19 mouse cellular contexts compared by ENCODE assay signal in the genomic region with DNA sequence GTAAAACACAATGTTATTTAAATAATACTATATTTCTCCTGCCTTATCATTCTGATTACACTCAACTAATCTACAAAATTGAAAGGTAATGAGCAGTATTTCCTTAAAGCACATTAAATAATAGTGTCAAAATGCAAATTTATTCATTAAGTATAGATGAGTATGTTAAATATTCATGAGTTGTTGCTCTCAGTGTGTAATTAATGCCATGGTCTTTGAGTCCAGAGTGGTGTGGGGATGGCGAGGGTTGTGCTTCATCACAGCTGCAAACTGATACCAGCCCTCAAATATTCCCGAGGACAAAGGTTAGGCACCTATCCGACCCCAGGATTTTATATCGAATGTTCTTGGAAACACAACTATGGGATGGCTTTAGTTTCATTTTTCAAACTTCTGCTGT.
A peak's percentile ranks its signal among the peaks of the same experiment; 100 is the strongest.
DNase-seq lines count a peak whose midpoint lies in the region; ATAC-seq and TF ChIP-seq lines count a peak whose summit lies in the region.
"Had no signal": no experiment of that assay in that cellular context is flagged by ENCODE, and none has a peak within 500 bp of the region (broad histone marks: within the 10 kb centered on the region; RNA-seq: fewer than 3 reads in every experiment).

No protein-coding gene starts in this region.

- peak; percentile 76 for ATAC-seq in hindbrain, embryonic 12.5 days (ENCODE audit: low FRiP score)
- no peak for ATAC-seq in hindbrain, embryonic 11.5 days (ENCODE audit: low FRiP score)
- peak; percentile 46; the same call in 1 of the 2 replicates for ATAC-seq in midbrain, embryonic 14.5 days (ENCODE audit: low FRiP score, low TSS enrichment)
- no peak for ATAC-seq in midbrain, embryonic 16.5 days
- ATAC-seq in forebrain, embryonic 14.5 days, result peak; percentile 69
- ATAC-seq: intestine, embryonic 16.5 days had no signal

- 58% methylated on average over 4 of the region's 4 CpGs for WGBS in hindbrain, embryonic 12.5 days
- 74% methylated on average over 4 of the region's 4 CpGs for WGBS in hindbrain, embryonic 11.5 days
- 70% methylated on average over 4 of the region's 4 CpGs for WGBS in midbrain, embryonic 14.5 days
- WGBS in midbrain, embryonic 16.5 days, result 64% methylated on average over 4 of the region's 4 CpGs
- WGBS in forebrain, embryonic 14.5 days, result 51% methylated on average over 4 of the region's 4 CpGs

- no peak for TF ChIP-seq CTCF in brain, embryonic 14.5 days (IDR thresholded peaks at IDR 0.05; ENCODE audit: borderline replicate concordance, extremely low read depth, insufficient read depth, insufficient read length)

- H3K9ac ChIP-seq in hindbrain, embryonic 12.5 days, result no peak overlapping the region
- H3K9ac ChIP-seq in hindbrain, embryonic 11.5 days (ENCODE audit: low read depth, low read length), result no peak overlapping the region
- H3K9ac ChIP-seq in midbrain, embryonic 14.5 days (replicated peaks; ENCODE audit: low read length), result no peak overlapping the region
- H3K9ac ChIP-seq in midbrain, embryonic 16.5 days (ENCODE audit: low read depth, low read length), result no peak overlapping the region
- no peak overlapping the region for H3K9ac ChIP-seq in forebrain, embryonic 14.5 days (ENCODE audit: low read length)
- H3K9ac ChIP-seq: embryonic facial prominence, embryonic 12.5 days; heart, embryonic 13.5 days; hindbrain, embryonic 14.5 days had no signal

- H3K27ac ChIP-seq in hindbrain, embryonic 12.5 days, result no peak overlapping the region
- no peak overlapping the region for H3K27ac ChIP-seq in hindbrain, embryonic 11.5 days (ENCODE audit: low read depth, low read length)
- peak overlapping the region; percentile 73; the same call in 1 of the 2 replicates for H3K27ac ChIP-seq in midbrain, embryonic 14.5 days (replicated peaks; ENCODE audit: low read depth, low read length)
- no peak overlapping the region for H3K27ac ChIP-seq in midbrain, embryonic 16.5 days (ENCODE audit: low read length)
- no peak overlapping the region for H3K27ac ChIP-seq in forebrain, embryonic 14.5 days (ENCODE audit: low read depth, low read length)
- H3K27ac ChIP-seq: embryonic facial prominence, embryonic 12.5 days; heart, embryonic 13.5 days; hindbrain, embryonic 14.5 days had no signal

- H3K4me2 ChIP-seq in hindbrain, embryonic 12.5 days (replicated peaks), result no peak overlapping the region
- H3K4me2 ChIP-seq in hindbrain, embryonic 11.5 days (replicated peaks; ENCODE audit: low read depth, low read length), result no peak overlapping the region
- H3K4me2 ChIP-seq in midbrain, embryonic 14.5 days (ENCODE audit: low read length), result no peak overlapping the region
- no peak overlapping the region for H3K4me2 ChIP-seq in midbrain, embryonic 16.5 days (ENCODE audit: low read length)
- H3K4me2 ChIP-seq in forebrain, embryonic 14.5 days (ENCODE audit: low read length), result no peak overlapping the region
- H3K4me2 ChIP-seq: embryonic facial prominence, embryonic 12.5 days; heart, embryonic 13.5 days; hindbrain, embryonic 14.5 days had no signal

- DNase-seq in hindbrain, embryonic 11.5 days (ENCODE audit: low spot score), result no peak
- peak; percentile 22 for DNase-seq in midbrain, embryonic 14.5 days
- peak; percentile 41 for DNase-seq in brain, embryonic 14.5 days (ENCODE audit: low read depth)
- peak; percentile 36 for DNase-seq in forebrain, embryonic 14.5 days (ENCODE audit: low spot score)
- no peak for DNase-seq in ovary, postnatal 14 days (ENCODE audit: low spot score)
- no peak for DNase-seq in layer of hippocampus, postnatal 36 days
- DNase-seq: adrenal gland, adult 2 months; adrenal gland, postnatal 25 days; cerebellum, adult 11 months; cerebellum, adult 8-10 months; cerebellum, postnatal 25 days; gastrocnemius, postnatal 36 days; heart, postnatal 36 days had no signal

- TF ChIP-seq POLR2A in brain, embryonic 14.5 days (IDR thresholded peaks at IDR 0.05; ENCODE audit: borderline replicate concordance, extremely low read depth, insufficient read depth, insufficient read length, poor library complexity, severe bottlenecking), result no peak

- H3K4me3 ChIP-seq in hindbrain, embryonic 12.5 days, result no peak overlapping the region
- no peak overlapping the region for H3K4me3 ChIP-seq in hindbrain, embryonic 11.5 days (ENCODE audit: low read depth, low read length)
- no peak overlapping the region for H3K4me3 ChIP-seq in midbrain, embryonic 14.5 days (replicated peaks; ENCODE audit: low read depth, low read length)
- H3K4me3 ChIP-seq in midbrain, embryonic 16.5 days (ENCODE audit: low read depth, low read length), result no peak overlapping the region
- no peak overlapping the region for H3K4me3 ChIP-seq in forebrain, embryonic 14.5 days (ENCODE audit: low read depth, low read length)
- H3K4me3 ChIP-seq: embryonic facial prominence, embryonic 12.5 days; heart, embryonic 13.5 days had no signal

- no peaks in the 10 kb centered on the region for H3K9me3 ChIP-seq in hindbrain, embryonic 12.5 days (replicated peaks)
- no peaks in the 10 kb centered on the region for H3K9me3 ChIP-seq in hindbrain, embryonic 11.5 days (ENCODE audit: control insufficient read depth, low read length)
- H3K9me3 ChIP-seq in midbrain, embryonic 14.5 days (ENCODE audit: control insufficient read depth, low read length), result no peaks in the 10 kb centered on the region
- no peaks in the 10 kb centered on the region for H3K9me3 ChIP-seq in midbrain, embryonic 16.5 days (replicated peaks; ENCODE audit: control insufficient read depth, low read length, poor library complexity, severe bottlenecking)
- no peaks in the 10 kb centered on the region for H3K9me3 ChIP-seq in forebrain, embryonic 14.5 days (replicated peaks; ENCODE audit: control insufficient read depth, low read length)
- H3K9me3 ChIP-seq: embryonic facial prominence, embryonic 12.5 days; heart, embryonic 13.5 days had no signal

- H3K36me3 ChIP-seq in hindbrain, embryonic 12.5 days, result no peaks in the 10 kb centered on the region
- no peaks in the 10 kb centered on the region for H3K36me3 ChIP-seq in hindbrain, embryonic 11.5 days (ENCODE audit: control insufficient read depth, insufficient read depth, low read length)
- no peaks in the 10 kb centered on the region for H3K36me3 ChIP-seq in midbrain, embryonic 14.5 days (ENCODE audit: control insufficient read depth, insufficient read depth, low read length)
- H3K36me3 ChIP-seq in midbrain, embryonic 16.5 days (ENCODE audit: control insufficient read depth, insufficient read depth, low read length), result no peaks in the 10 kb centered on the region
- no peaks in the 10 kb centered on the region for H3K36me3 ChIP-seq in forebrain, embryonic 14.5 days (ENCODE audit: control insufficient read depth, insufficient read depth, low read length)
- H3K36me3 ChIP-seq: embryonic facial prominence, embryonic 12.5 days; heart, embryonic 13.5 days had no signal

- no peaks in the 10 kb centered on the region for H3K27me3 ChIP-seq in hindbrain, embryonic 12.5 days
- no peaks in the 10 kb centered on the region for H3K27me3 ChIP-seq in hindbrain, embryonic 11.5 days (ENCODE audit: control insufficient read depth, insufficient read depth, low read length)
- H3K27me3 ChIP-seq in midbrain, embryonic 14.5 days (ENCODE audit: control insufficient read depth, insufficient read depth, low read length), result no peaks in the 10 kb centered on the region
- H3K27me3 ChIP-seq in midbrain, embryonic 16.5 days (ENCODE audit: control insufficient read depth, insufficient read depth, low read depth, low read length), result no peaks in the 10 kb centered on the region
- no peaks in the 10 kb centered on the region for H3K27me3 ChIP-seq in forebrain, embryonic 14.5 days (replicated peaks; ENCODE audit: control insufficient read depth, insufficient read depth, low read length)
- H3K27me3 ChIP-seq: embryonic facial prominence, embryonic 12.5 days; heart, embryonic 13.5 days had no signal

- peaks cover 7% of the 10 kb centered on the region for H3K4me1 ChIP-seq in hindbrain, embryonic 12.5 days
- no peaks in the 10 kb centered on the region for H3K4me1 ChIP-seq in hindbrain, embryonic 11.5 days (replicated peaks; ENCODE audit: control insufficient read depth, insufficient read depth, low read length)
- H3K4me1 ChIP-seq in midbrain, embryonic 14.5 days (ENCODE audit: control insufficient read depth, insufficient read depth, low read length), result no peaks in the 10 kb centered on the region
- 0 out of 2 replicates have a peak, but pooled peaks cover 3% of the 10 kb centered on the region for H3K4me1 ChIP-seq in midbrain, embryonic 16.5 days (ENCODE audit: control insufficient read depth, insufficient read depth, low read length)
- H3K4me1 ChIP-seq in forebrain, embryonic 14.5 days (ENCODE audit: control insufficient read depth, insufficient read depth, low read length), result no peaks in the 10 kb centered on the region
- H3K4me1 ChIP-seq: embryonic facial prominence, embryonic 12.5 days; heart, embryonic 13.5 days had no signal

Comparison
In these comparisons a context has a peak if more than half of its experiments do, and no peak if none do; other contexts are left out.
1. ATAC-seq: peak in hindbrain, embryonic 12.5 days (single experiment), midbrain, embryonic 14.5 days (single experiment) and forebrain, embryonic 14.5 days (single experiment); none in hindbrain, embryonic 11.5 days (single experiment) and midbrain, embryonic 16.5 days (single experiment).
2. DNase-seq: peak in midbrain, embryonic 14.5 days (single experiment), brain, embryonic 14.5 days (single experiment) and forebrain, embryonic 14.5 days (single experiment); none in hindbrain, embryonic 11.5 days (single experiment), ovary, postnatal 14 days (single experiment) and layer of hippocampus, postnatal 36 days (0 of 2).